Mouse (Mus musculus) G1E (cell line): ENCODE data around the gene Rft1. TPM values are rescaled to one million over a fixed set of nuclear protein-coding genes. Genes with fewer than 3 reads are reported as not detected.
A peak's percentile ranks its signal among the peaks of the same experiment; 100 is the strongest.

Experiments
- ATAC-seq: 2 replicates; pipeline ENCODE4 v1.8.0; 2016; ENCODE audit warnings: mild to moderate bottlenecking; ENCODE audit not compliant: insufficient number of reproducible peaks, poor library complexity, low FRiP score, severe bottlenecking; ENCODE audit errors: extremely low read depth
- DNase-seq: peaks from one replicate; pipeline ENCODE4 v3.0.0; 2012; ENCODE audit warnings: low spot score
- H3K27me3 ChIP-seq: 2 replicates; pipeline ENCODE4 v1.6.1; 2012; ENCODE audit warnings: mild to moderate bottlenecking, low read length, inconsistent platforms; ENCODE audit not compliant: insufficient read depth
- H3K36me3 ChIP-seq: replicated peaks from 2 replicates; pipeline ENCODE3; 2012; ENCODE audit warnings: mild to moderate bottlenecking, inconsistent platforms
- H3K4me1 ChIP-seq: 2 replicates; pipeline ENCODE4 v1.6.1; 2012; ENCODE audit warnings: low read depth, low read length, inconsistent platforms, mixed read lengths; ENCODE audit not compliant: insufficient read depth
- H3K4me3 ChIP-seq: 2 replicates; pipeline ENCODE4 v1.5.1; 2012; ENCODE audit warnings: low read depth, mild to moderate bottlenecking, inconsistent platforms, low read length, moderate library complexity, mixed read lengths
- H3K9me3 ChIP-seq: replicated peaks from 2 replicates; pipeline ENCODE4 v1.6.1; 2012; ENCODE audit warnings: inconsistent platforms
- CTCF ChIP-seq: IDR thresholded peaks from 2 replicates; pipeline ENCODE4 v1.5.1; 2012; ENCODE audit warnings: low read depth, low read length, inconsistent platforms, mixed read lengths
- GATA1 ChIP-seq: IDR thresholded peaks from 2 replicates; pipeline ENCODE4 v1.6.1; 2012; ENCODE audit warnings: borderline replicate concordance, low read length, inconsistent platforms, mixed read lengths
- GATA2 ChIP-seq: IDR thresholded peaks from 2 replicates; pipeline ENCODE4 v1.6.1; 2012; ENCODE audit warnings: low read depth, low read length, inconsistent platforms, borderline replicate concordance
- POLR2AphosphoS5 ChIP-seq: IDR thresholded peaks from 2 replicates; pipeline ENCODE4 v1.6.1; 2012; ENCODE audit warnings: low read depth, low read length, inconsistent platforms; ENCODE audit not compliant: insufficient replicate concordance
- TAL1 ChIP-seq: conservative IDR thresholded peaks from 2 replicates; pipeline ENCODE4 v1.6.1; 2012; ENCODE audit warnings: low read depth, low read length, inconsistent platforms, mixed read lengths
- polyA plus RNA-seq: library from polyadenylated mRNA; stranded (reverse); fragments of >175 nt; gene quantifications from 2 replicates; pipeline ENCODE4 v1.2.3, GENCODE M21; 2012
- total RNA-seq, 2 experiments: library from RNA; stranded (forward) in 1 of 2; stranded (reverse) in 1 of 2; fragments of 200-1000 nt in 1 of 2; fragments of >200 nt in 1 of 2; fragmentation: Nextera tagmentation in 1 of 2; gene quantifications; 2 replicates each; pipeline ENCODE4 v1.2.3; 2014 to 2017

Gene Rft1
- total and polyA plus RNA-seq, 3 experiments, result 4.4 to 20.8 (median 15.0) TPM

GRCm38 (mm10) chr14:30644026-30644425 lies 10.1 kb upstream of the Rft1 start:
- Histone ChIP-seq H3K9me3 (no peaks in the 10 kb centered on the region), H3K36me3 (no peaks in the 10 kb centered on the region), H3K4me3 (no peak overlapping the region), H3K27me3 (peaks cover 55% of the 10 kb centered on the region), H3K4me1 (peaks cover 4% of the 10 kb centered on the region; the same call in 1 of the 2 replicates)
- DNase-seq, result no peak
- TF ChIP-seq POLR2AphosphoS5 (no peak), GATA2 (no peak)
- no peak for ATAC-seq

GRCm38 (mm10) chr14:30645066-30645465 lies 9.1 kb upstream of the Rft1 start:
- no peaks in the 10 kb centered on the region for H3K36me3 ChIP-seq
- DNase-seq (no peak), ATAC-seq (no peak)
- H3K9me3 ChIP-seq, result no peaks in the 10 kb centered on the region
- no peak overlapping the region for H3K4me3 ChIP-seq
- no peak for TF ChIP-seq CTCF
- TF ChIP-seq GATA2, result no peak
- TF ChIP-seq GATA1, result no peak
- TF ChIP-seq TAL1, result no peak
- no peak for TF ChIP-seq POLR2AphosphoS5
- H3K27me3 ChIP-seq, result peaks cover 56% of the 10 kb centered on the region
- H3K4me1 ChIP-seq, result peaks cover 4% of the 10 kb centered on the region; the same call in 1 of the 2 replicates

DNA sequence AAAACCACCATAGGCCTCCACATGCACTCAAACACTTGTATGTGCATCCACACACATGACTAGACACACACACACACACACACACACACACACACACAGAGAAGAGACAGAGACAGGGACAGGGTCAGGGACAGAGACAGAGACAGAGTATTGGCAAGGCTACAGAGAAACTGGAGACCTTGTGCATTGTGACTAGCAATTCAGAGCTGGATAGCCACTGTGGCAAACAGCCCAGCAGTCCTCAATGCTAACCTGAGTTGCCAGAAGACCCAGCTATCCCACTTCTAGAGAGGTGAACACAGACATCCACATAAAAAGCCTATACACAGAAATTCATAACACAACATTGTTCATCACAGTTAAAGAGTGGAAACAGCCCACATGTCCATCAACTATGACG lies 7.7 kb upstream of the Rft1 start:
- no peak for ATAC-seq
- H3K36me3 ChIP-seq, result no peaks in the 10 kb centered on the region
- H3K27me3 ChIP-seq, result peaks cover 54% of the 10 kb centered on the region
- no peak overlapping the region for H3K4me3 ChIP-seq
- no peak for DNase-seq
- H3K4me1 ChIP-seq, result peaks cover 8% of the 10 kb centered on the region
- TF ChIP-seq GATA2, result no peak
- no peak for TF ChIP-seq TAL1
- no peak for TF ChIP-seq GATA1
- no peak for TF ChIP-seq POLR2AphosphoS5
- no peak for TF ChIP-seq CTCF
- no peaks in the 10 kb centered on the region for H3K9me3 ChIP-seq

GRCm38 (mm10) chr14:30648478-30648877 lies 5.7 kb upstream of the Rft1 start:
- TF ChIP-seq CTCF (no peak), POLR2AphosphoS5 (no peak), GATA2 (no peak), GATA1 (no peak), TAL1 (no peak)

GRCm38 (mm10) chr14:30649745-30650144 lies 4.4 kb upstream of the Rft1 start:
- DNase-seq, result no peak
- H3K9me3 ChIP-seq, result no peaks in the 10 kb centered on the region
- no peak for TF ChIP-seq GATA2
- no peak for TF ChIP-seq POLR2AphosphoS5
- no peak for TF ChIP-seq GATA1
- no peak for TF ChIP-seq TAL1
- no peak for TF ChIP-seq CTCF
- peaks cover 13% of the 10 kb centered on the region for H3K4me1 ChIP-seq
- ATAC-seq, result no peak
- peaks cover 41% of the 10 kb centered on the region for H3K27me3 ChIP-seq
- no peak overlapping the region for H3K4me3 ChIP-seq
- no peaks in the 10 kb centered on the region for H3K36me3 ChIP-seq

More at GRCm38 (mm10) chr14:30648478-30648877, 5.7 kb upstream of the Rft1 start:
- peaks cover 46% of the 10 kb centered on the region for H3K27me3 ChIP-seq
- no peak overlapping the region for H3K4me3 ChIP-seq
- H3K4me1 ChIP-seq, result peaks cover 10% of the 10 kb centered on the region
- no peak for ATAC-seq
- DNase-seq, result no peak
- no peaks in the 10 kb centered on the region for H3K36me3 ChIP-seq
- H3K9me3 ChIP-seq, result no peaks in the 10 kb centered on the region

DNA sequence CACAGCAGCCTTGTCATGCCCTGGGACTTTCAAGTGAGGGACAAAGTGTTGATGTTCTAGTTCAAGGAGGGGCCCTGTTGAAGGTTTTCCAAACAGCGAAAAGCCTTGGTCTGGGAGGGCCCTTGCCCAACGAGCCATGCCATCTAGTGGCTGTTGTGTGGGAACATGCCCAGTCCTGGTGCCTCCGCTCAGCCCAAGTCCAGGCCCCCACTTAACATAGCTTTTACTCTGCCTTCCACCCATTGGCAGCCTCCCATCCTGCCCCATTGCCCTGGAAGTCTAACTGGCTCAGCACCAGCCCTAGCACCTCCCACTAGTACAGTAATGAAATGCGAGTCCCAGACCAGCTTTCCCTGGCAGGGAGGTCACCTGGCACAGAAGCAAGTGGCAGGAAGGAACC lies 3.2 kb upstream of the Rft1 start:
- no peak for TF ChIP-seq GATA1
- no peak for TF ChIP-seq GATA2
- TF ChIP-seq TAL1, result no peak
- TF ChIP-seq POLR2AphosphoS5, result no peak
- no peak for TF ChIP-seq CTCF
- H3K9me3 ChIP-seq, result no peaks in the 10 kb centered on the region
- ATAC-seq (no peak), DNase-seq (no peak)
- no peak overlapping the region for H3K4me3 ChIP-seq
- H3K36me3 ChIP-seq, result peaks cover under 1% of the 10 kb centered on the region
- peaks cover 31% of the 10 kb centered on the region for H3K27me3 ChIP-seq
- H3K4me1 ChIP-seq, result peaks cover 19% of the 10 kb centered on the region

DNA sequence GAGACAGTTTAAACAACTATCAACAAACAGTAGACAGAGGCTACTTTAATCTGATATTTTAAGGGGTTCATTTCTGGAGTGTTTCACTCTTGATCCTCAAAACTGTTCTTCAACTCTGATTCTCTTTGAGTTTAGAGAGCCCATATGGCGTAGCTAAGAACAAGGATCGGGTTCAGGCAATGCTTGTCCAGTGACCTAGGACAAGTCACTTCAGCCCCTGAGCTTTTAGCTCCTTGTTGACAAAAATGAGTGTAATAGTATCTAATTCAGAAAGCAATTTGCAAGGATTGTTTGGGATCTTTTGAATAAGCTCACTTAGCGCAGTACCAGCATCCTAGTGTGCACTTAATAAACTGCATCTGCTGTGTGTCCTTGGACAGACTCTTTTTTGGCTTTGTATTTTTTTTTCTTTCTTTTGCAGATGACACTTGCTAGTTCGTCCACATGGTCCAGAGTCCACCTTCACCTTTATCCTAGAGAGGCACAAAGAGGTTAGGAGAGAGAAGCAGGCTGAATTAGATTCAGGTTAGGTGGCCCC lies 600 bp downstream of the Rft1 start:
- Histone ChIP-seq H3K36me3 (peaks cover 32% of the 10 kb centered on the region), H3K4me1 (peaks cover 26% of the 10 kb centered on the region), H3K27me3 (peaks cover 15% of the 10 kb centered on the region), H3K9me3 (no peaks in the 10 kb centered on the region), H3K4me3 (peak overlapping the region; percentile 86)
- no peak for TF ChIP-seq GATA1
- no peak for TF ChIP-seq TAL1
- no peak for TF ChIP-seq GATA2
- TF ChIP-seq POLR2AphosphoS5, result no peak
- ATAC-seq (no peak), DNase-seq (no peak)
